In the genomic region with DNA sequence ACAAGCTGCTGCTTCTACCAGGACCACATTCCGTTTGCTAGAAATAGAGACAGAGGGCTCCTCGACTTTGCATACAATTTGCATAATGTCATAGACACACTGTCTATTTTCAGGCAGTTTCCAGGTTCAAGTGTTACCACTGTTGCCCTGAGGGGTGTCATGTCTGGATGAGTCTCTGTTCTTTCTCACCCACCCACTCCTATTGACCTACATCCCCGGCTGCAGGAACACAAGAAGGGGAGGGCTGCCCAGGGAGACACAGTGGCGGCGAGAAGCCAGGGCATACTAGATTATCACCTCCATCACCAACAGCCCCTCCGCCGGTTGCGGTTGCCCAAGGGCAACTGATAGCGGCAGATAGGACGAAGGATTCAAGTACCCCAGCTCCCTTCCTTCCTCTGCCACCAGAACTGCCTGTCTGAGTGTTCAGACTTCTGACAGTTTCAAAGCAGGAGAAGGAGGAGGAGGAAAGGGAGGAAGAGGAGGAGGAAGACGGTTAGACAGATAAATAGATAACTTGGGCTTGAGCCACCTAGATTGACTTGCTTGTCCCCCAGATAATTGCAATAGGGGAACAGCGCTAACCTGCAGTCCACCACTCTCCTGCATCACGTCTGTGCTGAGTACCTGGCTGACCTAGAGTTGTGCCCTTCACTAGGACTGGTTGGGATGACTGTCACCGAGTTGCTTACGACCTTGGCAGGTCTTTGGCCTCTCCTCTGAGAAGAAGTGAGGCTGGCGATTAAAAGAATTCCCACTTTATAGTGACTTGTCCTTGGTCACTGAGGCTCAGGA, we compare ENCODE assay signal across 11 mouse cellular contexts. TPM values are rescaled to one million over a fixed set of nuclear protein-coding genes. Genes with fewer than 3 reads are reported as not detected.
DNase-seq lines count a peak whose midpoint lies in the region; ATAC-seq and TF ChIP-seq lines count a peak whose summit lies in the region.
"Had no signal": no experiment of that assay in that cellular context is flagged by ENCODE, and none has a peak within 500 bp of the region (broad histone marks: within the 10 kb centered on the region; RNA-seq: fewer than 3 reads in every experiment).

No protein-coding gene starts in this region.

- no peak for ATAC-seq in intestine, embryonic 14.5 days (replicated peaks; ENCODE audit: low FRiP score, low TSS enrichment, low read depth)
- ATAC-seq in intestine, postnatal 0 days = no peak
- no peak for ATAC-seq in intestine, embryonic 16.5 days
- ATAC-seq: forebrain, embryonic 13.5 days had no signal

- WGBS in intestine, embryonic 14.5 days = 56% methylated on average over 16 of the region's 16 CpGs
- 65% methylated on average over 16 of the region's 16 CpGs for WGBS in intestine, postnatal 0 days
- 61% methylated on average over 16 of the region's 16 CpGs for WGBS in intestine, embryonic 16.5 days

- no peak for TF ChIP-seq CTCF in intestine, postnatal 0 days (IDR thresholded peaks at IDR 0.05; ENCODE audit: low read depth)

- H3K4me1 ChIP-seq in intestine, embryonic 14.5 days (replicated peaks; ENCODE audit: control insufficient read depth, insufficient read depth, low read length) = peaks cover 48% of the 10 kb centered on the region
- H3K4me1 ChIP-seq in intestine, postnatal 0 days (replicated peaks; ENCODE audit: control insufficient read depth, insufficient read depth, low read length) = peaks cover 32% of the 10 kb centered on the region
- H3K4me1 ChIP-seq in intestine, embryonic 16.5 days (ENCODE audit: control insufficient read depth, insufficient read depth, low read length) = peaks cover 47% of the 10 kb centered on the region

- no peak for DNase-seq in intestine, embryonic 14.5 days (ENCODE audit: low spot score)
- peak; percentile 93 for DNase-seq in 416B (ENCODE audit: low read depth)
- DNase-seq in CD4-positive helper T cell, adult 2 months (ENCODE audit: low read depth, low spot score) = peak; percentile 57
- no peak for DNase-seq in layer of hippocampus, adult 9-10 months (ENCODE audit: low spot score)
- no peak for DNase-seq in T-cell, adult 2 months (ENCODE audit: low spot score)
- DNase-seq: cerebellum, adult 2 months; midbrain, embryonic 14.5 days had no signal

- 0 out of 2 replicates have a peak overlapping the region, but pooled peaks have one; percentile 10 for H3K9ac ChIP-seq in intestine, embryonic 14.5 days (ENCODE audit: low read length)
- H3K9ac ChIP-seq in intestine, postnatal 0 days (ENCODE audit: low read depth, low read length) = no peak overlapping the region
- H3K9ac ChIP-seq in intestine, embryonic 16.5 days (ENCODE audit: low read depth, low read length) = peak overlapping the region; percentile 23; the same call in 1 of the 2 replicates
- H3K9ac ChIP-seq: forebrain, embryonic 13.5 days had no signal

- H3K9me3 ChIP-seq in intestine, embryonic 14.5 days (ENCODE audit: control insufficient read depth, low read length) = no peaks in the 10 kb centered on the region
- no peaks in the 10 kb centered on the region for H3K9me3 ChIP-seq in intestine, postnatal 0 days (ENCODE audit: control insufficient read depth)
- no peaks in the 10 kb centered on the region for H3K9me3 ChIP-seq in intestine, embryonic 16.5 days (ENCODE audit: control insufficient read depth, low read length)
- H3K9me3 ChIP-seq: forebrain, embryonic 13.5 days had no signal

- H3K4me2 ChIP-seq in intestine, embryonic 14.5 days (ENCODE audit: low read length) = 0 out of 2 replicates have a peak overlapping the region, but pooled peaks have one; percentile 18
- no peak overlapping the region for H3K4me2 ChIP-seq in intestine, postnatal 0 days (replicated peaks; ENCODE audit: low read depth)
- no peak overlapping the region for H3K4me2 ChIP-seq in intestine, embryonic 16.5 days (ENCODE audit: low read depth, low read length)
- H3K4me2 ChIP-seq: forebrain, embryonic 13.5 days had no signal

- no peaks in the 10 kb centered on the region for H3K36me3 ChIP-seq in intestine, embryonic 14.5 days (ENCODE audit: control insufficient read depth, insufficient read depth, low read length)
- no peaks in the 10 kb centered on the region for H3K36me3 ChIP-seq in intestine, postnatal 0 days (ENCODE audit: control insufficient read depth, insufficient read depth)
- H3K36me3 ChIP-seq in intestine, embryonic 16.5 days (ENCODE audit: control insufficient read depth, insufficient read depth, low read length) = no peaks in the 10 kb centered on the region

- H3K4me3 ChIP-seq in intestine, embryonic 14.5 days (ENCODE audit: low read depth, low read length) = no peak overlapping the region
- no peak overlapping the region for H3K4me3 ChIP-seq in intestine, postnatal 0 days (ENCODE audit: low read depth, low read length)
- H3K4me3 ChIP-seq in intestine, embryonic 16.5 days (ENCODE audit: low read length) = no peak overlapping the region
- H3K4me3 ChIP-seq: forebrain, embryonic 13.5 days had no signal

- no peaks in the 10 kb centered on the region for H3K27me3 ChIP-seq in intestine, embryonic 14.5 days (replicated peaks; ENCODE audit: control insufficient read depth, insufficient read depth, low read length)
- H3K27me3 ChIP-seq in intestine, postnatal 0 days (replicated peaks; ENCODE audit: control insufficient read depth, insufficient read depth, low read length) = no peaks in the 10 kb centered on the region
- H3K27me3 ChIP-seq in intestine, embryonic 16.5 days (replicated peaks; ENCODE audit: control insufficient read depth, insufficient read depth, low read length) = no peaks in the 10 kb centered on the region

- H3K27ac ChIP-seq in intestine, embryonic 14.5 days (ENCODE audit: low read depth) = peak overlapping the region; percentile 59; the same call in 1 of the 2 replicates
- no peak overlapping the region for H3K27ac ChIP-seq in intestine, postnatal 0 days (ENCODE audit: low read depth, low read length)
- H3K27ac ChIP-seq in intestine, embryonic 16.5 days (ENCODE audit: low read length) = peak overlapping the region; percentile 24; the same call in 1 of the 2 replicates
- H3K27ac ChIP-seq: forebrain, embryonic 13.5 days had no signal

RNA-seq across cellular contexts. Expression of a gene that starts 19.0 kb away (rescaled TPM):
- 16.5 and 16.6 TPM in 2 replicates for polyA plus RNA-seq in intestine, embryonic 14.5 days (2014; fragmentation: Nextera tagmentation; extraction: Ambion mirVana)
- polyA plus RNA-seq in intestine, postnatal 0 days (2015; fragmentation: Nextera tagmentation; extraction: Ambion mirVana) = 13.8 and 14.6 TPM in 2 replicates
- 31.2 and 31.9 TPM in 2 replicates for polyA plus RNA-seq in intestine, embryonic 16.5 days (2015; fragmentation: Nextera tagmentation; extraction: Ambion mirVana)

RNA-seq across cellular contexts. Expression of a gene that starts 26.6 kb away (rescaled TPM):
- 12.5 and 12.6 TPM in 2 replicates for polyA plus RNA-seq in intestine, embryonic 14.5 days (2014; fragmentation: Nextera tagmentation; extraction: Ambion mirVana)
- polyA plus RNA-seq in intestine, postnatal 0 days (2015; fragmentation: Nextera tagmentation; extraction: Ambion mirVana) = 6.0 and 6.8 TPM in 2 replicates
- 10.4 and 11.0 TPM in 2 replicates for polyA plus RNA-seq in intestine, embryonic 16.5 days (2015; fragmentation: Nextera tagmentation; extraction: Ambion mirVana)

RNA-seq across cellular contexts. Expression of a gene that starts 31.8 kb away (rescaled TPM):
- polyA plus RNA-seq in intestine, embryonic 14.5 days (2014; fragmentation: Nextera tagmentation; extraction: Ambion mirVana) = not detected in 2 replicates
- not detected in 2 replicates for polyA plus RNA-seq in intestine, postnatal 0 days (2015; fragmentation: Nextera tagmentation; extraction: Ambion mirVana)
- not detected in 2 replicates for polyA plus RNA-seq in intestine, embryonic 16.5 days (2015; fragmentation: Nextera tagmentation; extraction: Ambion mirVana)
- polyA plus RNA-seq: forebrain, embryonic 13.5 days; midbrain, embryonic 14.5 days; urinary bladder, adult 2 months had no signal

Comparison
In these comparisons a context has a peak if more than half of its experiments do, and no peak if none do; other contexts are left out.
1. DNase-seq: peak in 416B (single experiment) and CD4-positive helper T cell, adult 2 months (single experiment); none in intestine, embryonic 14.5 days (single experiment), layer of hippocampus, adult 9-10 months (single experiment) and T-cell, adult 2 months (single experiment).